Mouse (Mus musculus) kidney, embryonic 16.5 days (tissue): Measurements from ENCODE around the gene Prss42. TPM values are rescaled to one million over a fixed set of nuclear protein-coding genes. Genes with fewer than 3 reads are reported as not detected.
A peak's percentile ranks its signal among the peaks of the same experiment; 100 is the strongest.

Source experiments
- ATAC-seq: fragments of 200-750 bp; cut with Nextera tagmentation; 2 replicates; pipeline ENCODE4 v1.8.0; 2017; ENCODE audit warnings: moderate TSS enrichment; ENCODE audit not compliant: low FRiP score, low TSS enrichment
- H3K27ac ChIP-seq: fragments of 300-500 bp; sonication (generic); 2 replicates; pipeline ENCODE4 v1.5.1; 2014; ENCODE audit warnings: low read length
- H3K27me3 ChIP-seq: fragments of 300-500 bp; sonication (generic); 2 replicates; pipeline ENCODE4 v1.6.1; 2014; ENCODE audit warnings: low read length, control low read depth, mixed read lengths; ENCODE audit not compliant: insufficient read depth
- H3K36me3 ChIP-seq: fragments of 300-500 bp; sonication (generic); 2 replicates; pipeline ENCODE4 v1.6.1; 2014; ENCODE audit warnings: low read length, control low read depth, mixed read lengths; ENCODE audit not compliant: insufficient read depth
- H3K4me1 ChIP-seq: fragments of 300-500 bp; sonication (generic); 2 replicates; pipeline ENCODE4 v1.6.1; 2014; ENCODE audit warnings: low read length, control low read depth, mixed read lengths; ENCODE audit not compliant: insufficient read depth
- H3K4me2 ChIP-seq: fragments of 300-500 bp; sonication (generic); replicated peaks from 2 replicates; pipeline ENCODE4 v1.6.1; 2014; ENCODE audit warnings: low read depth, low read length
- H3K4me3 ChIP-seq: fragments of 300-500 bp; sonication (generic); 2 replicates; pipeline ENCODE4 v1.5.1; 2014; ENCODE audit warnings: mild to moderate bottlenecking, low read length
- H3K9ac ChIP-seq: fragments of 300-500 bp; sonication (generic); replicated peaks from 2 replicates; pipeline ENCODE4 v1.6.1; 2014; ENCODE audit warnings: low read length
- H3K9me3 ChIP-seq: fragments of 300-500 bp; sonication (generic); 2 replicates; pipeline ENCODE4 v1.6.1; 2016; ENCODE audit warnings: low read length, control low read depth
- WGBS: fragments of 180-500 bp; shearing (Covaris S2); extraction: QIAGEN DNeasy Blood & Tissue Kit; methylation state at CpG from one replicate; pipeline ENCODE4 v1.1.7; 2014; 5-methylcytosine and 5-hydroxymethylcytosine counted together
- polyA plus RNA-seq: library from polyadenylated mRNA; unstranded; fragments of >200 nt; fragmentation: Nextera tagmentation; extraction: Ambion mirVana; gene quantifications from 2 replicates; pipeline ENCODE4 v1.2.1, GENCODE M21; 2015

Prss42 gene
- polyA plus RNA-seq = not detected in 2 replicates

DNA sequence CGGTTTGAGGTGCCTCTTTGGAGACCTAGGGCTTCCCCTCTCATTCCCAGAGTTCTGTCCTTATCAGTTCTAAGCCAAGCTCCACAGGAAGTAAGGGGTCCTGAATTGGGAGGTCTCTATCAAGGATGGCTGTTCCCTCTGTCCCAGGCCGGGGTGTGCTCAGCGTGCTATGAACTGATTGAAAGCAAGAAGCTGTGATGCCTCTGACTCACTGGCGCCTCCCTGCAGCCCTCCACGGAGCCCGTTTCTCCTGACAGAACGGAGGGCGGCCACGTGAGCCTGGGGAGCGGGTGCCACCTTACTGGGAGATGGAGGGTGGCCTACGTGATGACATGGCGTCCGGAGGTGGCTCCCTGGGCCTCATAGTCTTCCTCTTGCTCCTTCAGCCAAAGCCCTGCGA is at the start of gene Prss42:
Gene Prss42, plus strand, starts transcription at position 301 of the 400 bp plus-strand sequence.
- no peak for ATAC-seq
- H3K27me3 ChIP-seq = no peaks in the 10 kb centered on the region
- H3K4me1 ChIP-seq = no peaks in the 10 kb centered on the region
- H3K9ac ChIP-seq = no peak within 1 kb of the TSS
- no peak within 1 kb of the TSS for H3K27ac ChIP-seq
- H3K4me3 ChIP-seq = no peak within 1 kb of the TSS
- WGBS = 93% methylated on average over 14 of the region's 14 CpGs
- H3K36me3 ChIP-seq = no peaks in the 10 kb centered on the region
- H3K9me3 ChIP-seq = no peaks in the 10 kb centered on the region
- H3K4me2 ChIP-seq = no peak within 1 kb of the TSS

DNA sequence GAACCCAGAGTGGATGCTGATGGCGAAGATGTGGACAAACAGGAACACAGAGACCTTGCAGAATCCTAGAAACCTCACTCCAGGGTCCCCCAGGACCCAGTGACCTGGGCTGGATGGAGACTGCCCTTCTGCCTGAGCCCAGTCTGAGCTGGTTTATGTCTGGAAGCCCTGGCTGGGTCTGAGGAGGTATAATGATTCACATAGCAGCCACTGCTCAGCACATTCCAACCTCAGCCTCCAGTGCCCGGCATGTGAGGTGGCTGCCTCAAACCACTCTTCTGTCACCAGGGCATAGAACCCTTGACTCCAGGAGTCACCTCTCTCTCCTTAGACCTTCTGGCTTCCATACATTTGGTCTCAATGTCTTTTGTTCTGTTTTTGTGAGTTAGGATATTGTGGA is 49.5 kb upstream of the Prss42 start:
- H3K27me3 ChIP-seq = no peaks in the 10 kb centered on the region; the same call in 1 of the 2 replicates
- H3K9me3 ChIP-seq = no peaks in the 10 kb centered on the region
- no peak overlapping the region for H3K4me3 ChIP-seq
- H3K27ac ChIP-seq = peak overlapping the region; percentile 87
- H3K36me3 ChIP-seq = no peaks in the 10 kb centered on the region
- peaks cover 66% of the 10 kb centered on the region for H3K4me1 ChIP-seq
- 57% methylated on average over 2 of the region's 2 CpGs for WGBS
- ATAC-seq = peak; percentile 58
- H3K9ac ChIP-seq = 0 out of 2 replicates have a peak overlapping the region, but pooled peaks have one; percentile 19
- no peak overlapping the region for H3K4me2 ChIP-seq

DNA sequence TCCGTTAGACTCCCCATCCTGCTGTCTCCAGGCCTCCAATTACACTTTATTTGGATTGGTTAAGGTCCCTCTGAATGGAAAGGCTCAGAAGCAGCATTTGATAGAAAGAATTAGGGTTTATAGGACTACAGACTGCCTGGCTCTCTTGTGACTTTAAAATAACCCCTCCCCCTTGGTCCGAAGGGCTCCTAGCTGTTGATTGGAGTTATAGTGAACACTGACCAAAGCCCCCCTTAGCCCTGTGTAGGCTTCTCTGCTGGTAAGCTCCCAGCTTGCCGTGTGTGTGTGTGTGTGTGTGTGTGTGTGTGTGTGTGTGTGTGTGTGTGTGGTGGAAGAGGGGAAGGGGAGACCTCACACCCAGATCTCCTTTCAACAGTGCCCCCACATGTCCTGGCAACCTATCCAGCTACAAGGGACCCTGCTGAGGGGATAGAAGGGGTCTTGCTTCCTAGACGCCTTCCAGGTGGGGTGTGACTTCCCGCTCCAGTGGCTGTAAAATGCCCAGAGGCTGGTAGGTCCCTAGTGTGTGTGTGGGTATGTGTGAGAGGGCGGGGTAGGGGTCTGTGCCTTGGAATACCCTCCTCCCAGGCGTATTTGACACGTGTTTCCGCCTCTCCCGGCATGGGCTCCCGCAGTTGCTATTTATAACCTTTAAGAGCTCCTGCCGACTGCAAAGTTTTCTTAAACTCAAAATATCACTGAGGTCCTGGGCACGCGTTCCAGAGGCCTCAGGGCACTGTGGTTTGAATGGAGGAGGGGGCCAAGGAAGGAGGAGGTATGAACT is 47.4 kb upstream of the Prss42 start:
- Histone ChIP-seq H3K9me3 (no peaks in the 10 kb centered on the region), H3K9ac (peak overlapping the region; percentile 29; the same call in 1 of the 2 replicates), H3K4me1 (peaks cover 57% of the 10 kb centered on the region), H3K4me3 (no peak overlapping the region), H3K27ac (peak overlapping the region; percentile 48), H3K36me3 (no peaks in the 10 kb centered on the region), H3K27me3 (no peaks in the 10 kb centered on the region), H3K4me2 (no peak overlapping the region)
- 10% methylated on average over 14 of the region's 14 CpGs for WGBS
- no peak for ATAC-seq

DNA sequence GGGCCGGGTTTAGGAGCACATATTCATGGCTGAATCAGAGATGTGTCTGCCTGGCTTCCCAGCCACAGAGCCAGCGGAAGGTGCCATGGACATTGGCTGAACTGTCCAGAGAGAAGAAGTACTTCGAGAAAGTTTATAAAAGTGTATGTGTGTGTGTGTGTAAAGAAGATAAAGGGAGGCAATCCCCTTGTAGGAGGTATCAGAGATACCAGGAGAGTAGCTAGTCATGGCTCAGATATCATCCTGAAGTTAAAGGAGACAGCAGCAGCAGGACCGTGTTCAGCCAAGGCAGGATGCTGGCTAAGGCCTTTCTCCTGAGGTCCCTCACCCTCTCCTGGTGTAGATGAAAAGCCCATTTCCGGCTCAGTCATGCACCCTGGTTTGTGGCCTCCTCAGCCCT is 46.6 kb upstream of the Prss42 start:
- Histone ChIP-seq H3K4me1 (peaks cover 49% of the 10 kb centered on the region), H3K27ac (peak overlapping the region; percentile 48), H3K36me3 (no peaks in the 10 kb centered on the region), H3K27me3 (no peaks in the 10 kb centered on the region), H3K9me3 (no peaks in the 10 kb centered on the region), H3K4me3 (no peak overlapping the region), H3K9ac (no peak overlapping the region), H3K4me2 (no peak overlapping the region)
- 72% methylated on average over 5 of the region's 5 CpGs for WGBS
- ATAC-seq = no peak

DNA sequence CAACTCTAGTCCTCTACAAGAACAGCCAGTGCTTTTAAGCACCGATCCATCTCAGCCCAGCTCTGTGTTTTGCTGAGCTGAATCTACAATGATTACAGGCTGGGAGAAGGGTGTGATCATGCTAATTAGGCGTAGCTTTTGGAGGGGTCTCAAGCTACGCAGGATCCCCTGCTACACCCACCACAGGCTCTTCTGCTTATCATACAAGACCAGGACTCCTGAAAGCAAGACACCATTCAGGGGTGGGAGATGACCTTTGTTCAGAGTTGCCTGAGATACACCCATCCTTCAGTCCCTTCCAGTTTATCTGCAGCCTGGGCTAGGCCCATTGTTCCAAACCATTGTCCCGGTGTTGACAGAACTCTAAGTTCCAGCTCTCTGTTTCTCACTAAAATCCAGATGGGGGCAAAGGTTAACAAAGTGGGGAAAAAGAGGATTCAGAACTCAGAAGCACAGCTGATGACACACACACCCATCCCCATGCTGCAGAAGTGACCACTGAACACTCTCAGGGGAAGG is 45.0 kb upstream of the Prss42 start:
- no peak overlapping the region for H3K4me2 ChIP-seq
- peaks cover 36% of the 10 kb centered on the region for H3K4me1 ChIP-seq
- H3K36me3 ChIP-seq = no peaks in the 10 kb centered on the region
- ATAC-seq = no peak
- H3K4me3 ChIP-seq = no peak overlapping the region
- H3K9me3 ChIP-seq = no peaks in the 10 kb centered on the region
- 90% methylated on average over 4 of the region's 4 CpGs for WGBS
- H3K27ac ChIP-seq = no peak overlapping the region
- no peak overlapping the region for H3K9ac ChIP-seq
- H3K27me3 ChIP-seq = no peaks in the 10 kb centered on the region

DNA sequence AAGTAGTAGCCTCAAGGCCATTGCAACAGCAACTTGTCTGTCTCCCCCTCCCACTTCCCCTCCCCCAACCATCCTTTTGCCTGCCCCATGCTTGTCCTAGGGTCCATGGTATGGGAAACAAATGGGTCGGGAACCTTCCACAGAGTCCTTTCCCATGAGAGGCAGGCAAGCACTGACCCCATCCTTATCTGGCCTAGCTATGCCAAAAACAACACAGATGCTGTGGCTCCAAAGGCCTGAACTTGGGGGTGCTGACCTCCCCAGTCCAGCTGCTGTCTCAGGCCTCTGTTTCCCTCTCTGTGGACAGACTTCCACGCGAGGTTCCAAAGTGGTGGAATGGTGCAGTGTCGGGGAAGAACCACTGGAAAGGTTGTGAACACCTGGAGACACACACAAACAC is 44.2 kb upstream of the Prss42 start:
- WGBS = 53% methylated on average over 4 of the region's 4 CpGs
- no peak overlapping the region for H3K27ac ChIP-seq
- H3K9ac ChIP-seq = no peak overlapping the region
- no peaks in the 10 kb centered on the region for H3K27me3 ChIP-seq
- H3K9me3 ChIP-seq = no peaks in the 10 kb centered on the region
- no peaks in the 10 kb centered on the region for H3K36me3 ChIP-seq
- H3K4me2 ChIP-seq = no peak overlapping the region
- no peak overlapping the region for H3K4me3 ChIP-seq
- peaks cover 38% of the 10 kb centered on the region for H3K4me1 ChIP-seq
- no peak for ATAC-seq

DNA sequence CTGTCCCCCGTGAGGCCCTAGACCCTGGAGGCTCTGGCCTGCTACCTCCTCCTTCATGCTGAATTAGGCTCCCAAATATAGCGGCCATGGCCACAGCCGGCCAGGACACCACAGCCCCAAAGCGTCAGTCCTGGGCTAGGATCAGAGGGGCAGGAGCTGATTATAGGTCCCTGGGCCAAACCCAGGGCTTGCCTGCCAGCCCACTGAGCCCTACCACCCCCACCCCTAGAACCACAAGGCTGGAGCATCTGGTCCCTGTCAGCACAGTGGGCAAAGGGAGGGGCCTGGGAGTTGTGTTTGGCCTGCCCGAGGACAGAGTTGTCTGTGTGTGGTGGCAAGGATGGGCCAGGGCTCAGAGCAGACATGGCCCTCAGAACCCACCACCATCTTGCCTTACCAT is 40.1 kb upstream of the Prss42 start:
- H3K4me1 ChIP-seq = peaks cover 10% of the 10 kb centered on the region; the same call in 1 of the 2 replicates
- no peak for ATAC-seq
- 85% methylated on average over 5 of the region's 5 CpGs for WGBS
- H3K9ac ChIP-seq = no peak overlapping the region
- no peaks in the 10 kb centered on the region for H3K27me3 ChIP-seq
- H3K36me3 ChIP-seq = no peaks in the 10 kb centered on the region
- no peak overlapping the region for H3K4me3 ChIP-seq
- no peak overlapping the region for H3K27ac ChIP-seq
- no peaks in the 10 kb centered on the region for H3K9me3 ChIP-seq
- no peak overlapping the region for H3K4me2 ChIP-seq

DNA sequence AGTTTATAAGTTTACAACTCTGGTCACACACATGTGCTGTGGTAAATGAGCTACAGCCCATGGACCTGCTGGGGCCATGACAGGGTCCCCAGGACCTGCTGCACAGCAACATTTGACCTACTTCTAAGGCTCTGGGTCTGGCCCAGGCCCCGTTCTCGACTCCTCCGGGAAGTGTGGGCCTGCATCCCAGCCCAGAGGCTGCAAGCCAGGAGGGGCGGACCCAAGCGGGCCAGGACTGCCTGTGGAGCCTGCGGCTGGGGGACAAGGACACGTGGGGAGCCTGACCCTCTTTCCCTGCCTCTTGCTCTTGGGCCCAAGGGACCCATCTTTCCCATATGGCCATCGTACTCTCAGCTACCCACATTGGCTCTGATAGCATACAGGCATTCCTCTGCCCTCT is 39.4 kb upstream of the Prss42 start:
- no peaks in the 10 kb centered on the region for H3K27me3 ChIP-seq
- H3K36me3 ChIP-seq = no peaks in the 10 kb centered on the region
- H3K9ac ChIP-seq = no peak overlapping the region
- H3K4me1 ChIP-seq = 0 out of 2 replicates have a peak, but pooled peaks cover 3% of the 10 kb centered on the region
- no peak overlapping the region for H3K27ac ChIP-seq
- H3K9me3 ChIP-seq = no peaks in the 10 kb centered on the region
- no peak overlapping the region for H3K4me2 ChIP-seq
- H3K4me3 ChIP-seq = no peak overlapping the region
- peak; percentile 46; the same call in 1 of the 2 replicates for ATAC-seq
- WGBS = 66% methylated on average over 8 of the region's 8 CpGs

DNA sequence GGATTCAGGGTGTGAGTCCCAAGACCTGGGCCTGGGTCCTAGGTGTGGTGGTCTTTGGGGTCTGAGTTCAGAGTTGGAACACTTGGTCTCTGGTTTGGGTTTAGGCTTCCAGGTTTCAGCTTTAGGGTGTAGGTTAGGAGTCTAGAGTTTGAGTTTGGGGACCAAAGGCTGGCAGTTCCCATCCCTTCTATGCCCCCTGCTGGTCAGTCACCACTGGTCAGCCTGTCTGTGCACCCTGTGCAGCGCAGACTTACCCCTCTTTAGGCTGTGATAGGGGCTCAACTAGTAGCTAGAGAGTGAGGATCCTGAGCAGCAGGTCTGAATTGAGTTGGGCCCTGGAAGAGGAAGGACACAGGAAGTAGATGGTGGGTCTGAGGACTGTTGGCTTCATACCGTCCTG is 38.7 kb upstream of the Prss42 start:
- peak; percentile 79 for ATAC-seq
- no peaks in the 10 kb centered on the region for H3K27me3 ChIP-seq
- no peak overlapping the region for H3K4me2 ChIP-seq
- no peak overlapping the region for H3K27ac ChIP-seq
- no peaks in the 10 kb centered on the region for H3K36me3 ChIP-seq
- H3K9me3 ChIP-seq = no peaks in the 10 kb centered on the region
- 0 out of 2 replicates have a peak, but pooled peaks cover 3% of the 10 kb centered on the region for H3K4me1 ChIP-seq
- 51% methylated on average over 2 of the region's 2 CpGs for WGBS
- no peak overlapping the region for H3K9ac ChIP-seq
- no peak overlapping the region for H3K4me3 ChIP-seq

DNA sequence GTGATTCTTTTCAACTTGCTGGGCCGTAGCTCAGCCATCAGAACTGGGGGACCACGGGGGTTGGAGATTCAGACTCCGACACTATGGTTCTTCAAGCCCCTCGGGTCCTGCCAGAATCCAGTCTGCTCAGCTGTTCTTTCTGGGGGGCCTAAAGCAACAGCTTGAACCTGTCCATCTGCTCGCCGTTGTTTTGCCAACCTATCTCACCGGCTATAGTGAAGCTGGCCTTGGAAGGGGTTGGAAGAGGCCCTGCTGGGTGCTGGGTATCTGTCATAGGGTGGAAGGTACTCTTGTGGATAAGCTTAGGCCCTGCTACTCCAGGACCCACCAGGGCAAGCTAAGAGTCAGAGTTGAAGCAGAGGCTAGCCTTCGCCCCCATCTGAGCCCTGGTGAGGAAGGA is 37.1 kb upstream of the Prss42 start:
- WGBS = 90% methylated on average over 8 of the region's 8 CpGs

More for the DNA sequence above, 37.1 kb upstream of the Prss42 start:
- no peaks in the 10 kb centered on the region for H3K9me3 ChIP-seq
- ATAC-seq = no peak
- no peak overlapping the region for H3K4me2 ChIP-seq
- 0 out of 2 replicates have a peak, but pooled peaks cover 3% of the 10 kb centered on the region for H3K4me1 ChIP-seq
- no peaks in the 10 kb centered on the region for H3K27me3 ChIP-seq
- no peak overlapping the region for H3K9ac ChIP-seq
- H3K4me3 ChIP-seq = no peak overlapping the region
- no peaks in the 10 kb centered on the region for H3K36me3 ChIP-seq
- no peak overlapping the region for H3K27ac ChIP-seq
